Mouse (Mus musculus) limb, embryonic 11.5 days (tissue): ENCODE results near the gene Pbrm1. TPM values are rescaled to one million over a fixed set of nuclear protein-coding genes. Genes with fewer than 3 reads are reported as not detected.

Experiments used
- ATAC-seq: fragments of 200-750 bp; cut with Nextera tagmentation; 2 replicates; pipeline ENCODE4 v1.8.0; 2017; ENCODE audit warnings: low read depth; ENCODE audit not compliant: insufficient number of reproducible peaks, low FRiP score, low TSS enrichment
- DNase-seq: peaks from one replicate; pipeline ENCODE4 v3.0.0-alpha.2; 2015; ENCODE audit warnings: low spot score
- H3K27ac ChIP-seq: fragments of 300-500 bp; sonication (generic); replicated peaks from 2 replicates; pipeline ENCODE4 v1.5.1; 2014; ENCODE audit warnings: low read depth, mild to moderate bottlenecking, low read length
- H3K27me3 ChIP-seq: fragments of 300-500 bp; sonication (generic); 2 replicates; pipeline ENCODE4 v1.6.1; 2014; ENCODE audit warnings: mild to moderate bottlenecking, low read length, mixed read lengths; ENCODE audit not compliant: control insufficient read depth, insufficient read depth
- H3K36me3 ChIP-seq: fragments of 300-500 bp; sonication (generic); 2 replicates; pipeline ENCODE4 v1.6.1; 2014; ENCODE audit warnings: mild to moderate bottlenecking, low read length, moderate library complexity, mixed read lengths; ENCODE audit not compliant: control insufficient read depth, insufficient read depth
- H3K4me1 ChIP-seq: fragments of 300-500 bp; sonication (generic); 2 replicates; pipeline ENCODE4 v1.6.1; 2014; ENCODE audit warnings: low read length, mixed read lengths; ENCODE audit not compliant: control insufficient read depth, insufficient read depth
- H3K4me2 ChIP-seq: fragments of 300-500 bp; sonication (generic); 2 replicates; pipeline ENCODE4 v1.6.1; 2014; ENCODE audit warnings: low read depth, mild to moderate bottlenecking, moderate library complexity; ENCODE audit not compliant: severe bottlenecking
- H3K4me3 ChIP-seq: fragments of 300-500 bp; sonication (generic); 2 replicates; pipeline ENCODE4 v1.5.1; 2014; ENCODE audit warnings: low read depth, low read length
- H3K9ac ChIP-seq: fragments of 300-500 bp; sonication (generic); 2 replicates; pipeline ENCODE4 v1.6.1; 2014; ENCODE audit warnings: mild to moderate bottlenecking, low read length
- H3K9me3 ChIP-seq: fragments of 300-500 bp; sonication (generic); 2 replicates; pipeline ENCODE4 v1.6.1; 2016; ENCODE audit warnings: low read length; ENCODE audit not compliant: control insufficient read depth
- WGBS: fragments of 180-500 bp; shearing (Covaris S2); extraction: QIAGEN DNeasy Blood & Tissue Kit; methylation state at CpG from one replicate; pipeline ENCODE4 v1.1.7; 2014; 5-methylcytosine and 5-hydroxymethylcytosine counted together
- polyA plus RNA-seq: library from polyadenylated mRNA; unstranded; fragments of >200 nt; fragmentation: Nextera tagmentation; extraction: Ambion mirVana; gene quantifications from 2 replicates; pipeline ENCODE4 v1.2.1, GENCODE M21; 2014

Gene Pbrm1
- polyA plus RNA-seq, 1 experiment from 2014 or later = 136 TPM

GRCm38 (mm10) chr14:31138219-31138896 lies 119.4 kb downstream of the Pbrm1 start:
- Histone ChIP-seq H3K27me3 (no peaks in the 10 kb centered on the region), H3K4me3 (no peak overlapping the region), H3K4me1 (no peaks in the 10 kb centered on the region), H3K4me2 (no peak overlapping the region), H3K9ac (no peak overlapping the region), H3K36me3 (peaks cover 53% of the 10 kb centered on the region), H3K27ac (no peak overlapping the region), H3K9me3 (no peaks in the 10 kb centered on the region)
- 92% methylated on average over 18 of the region's 35 CpGs for WGBS
- ATAC-seq = no peak
- DNase-seq = no peak

GRCm38 (mm10) chr14:31138897-31139429 lies 120.0 kb downstream of the Pbrm1 start:
- Histone ChIP-seq H3K27ac (no peak overlapping the region), H3K9ac (no peak overlapping the region), H3K4me2 (no peak overlapping the region), H3K27me3 (no peaks in the 10 kb centered on the region), H3K4me3 (no peak overlapping the region), H3K9me3 (no peaks in the 10 kb centered on the region), H3K4me1 (no peaks in the 10 kb centered on the region), H3K36me3 (peaks cover 52% of the 10 kb centered on the region)
- no peak for DNase-seq
- WGBS = 92% methylated on average over 9 of the region's 9 CpGs
- ATAC-seq = no peak

GRCm38 (mm10) chr14:31139666-31140065 lies 120.7 kb downstream of the Pbrm1 start:
- Histone ChIP-seq H3K9ac (no peak overlapping the region), H3K27me3 (no peaks in the 10 kb centered on the region), H3K36me3 (peaks cover 51% of the 10 kb centered on the region), H3K4me3 (no peak overlapping the region), H3K27ac (no peak overlapping the region), H3K4me1 (no peaks in the 10 kb centered on the region), H3K9me3 (no peaks in the 10 kb centered on the region), H3K4me2 (no peak overlapping the region)
- WGBS = 92% methylated on average over 12 of the region's 12 CpGs
- no peak for DNase-seq
- ATAC-seq = no peak

- Histone ChIP-seq H3K4me3 (no peak overlapping the region), H3K9me3 (no peaks in the 10 kb centered on the region), H3K9ac (no peak overlapping the region), H3K27me3 (no peaks in the 10 kb centered on the region), H3K4me1 (no peaks in the 10 kb centered on the region), H3K27ac (no peak overlapping the region), H3K4me2 (no peak overlapping the region), H3K36me3 (peaks cover 51% of the 10 kb centered on the region)
- DNase-seq (no peak), ATAC-seq (no peak)
- 93% methylated on average over 15 of the region's 15 CpGs for WGBS
Measured at GRCm38 (mm10) chr14:31140141-31140540, 121.2 kb downstream of the Pbrm1 start.

- Histone ChIP-seq H3K4me1 (no peaks in the 10 kb centered on the region), H3K36me3 (peaks cover 44% of the 10 kb centered on the region), H3K27ac (no peak overlapping the region), H3K9ac (no peak overlapping the region), H3K4me2 (no peak overlapping the region), H3K9me3 (no peaks in the 10 kb centered on the region), H3K27me3 (no peaks in the 10 kb centered on the region), H3K4me3 (no peak overlapping the region; the same call in 1 of the 2 replicates)
- DNase-seq (no peak), ATAC-seq (no peak)
- 97% methylated on average over 14 of the region's 14 CpGs for WGBS
Measured at GRCm38 (mm10) chr14:31141011-31141410, 122.1 kb downstream of the Pbrm1 start.

- H3K9me3 ChIP-seq = no peaks in the 10 kb centered on the region
- no peak overlapping the region for H3K27ac ChIP-seq
- H3K36me3 ChIP-seq = peaks cover 12% of the 10 kb centered on the region
- ATAC-seq = no peak
- WGBS = 90% methylated on average over 11 of the region's 11 CpGs
- no peak overlapping the region for H3K4me2 ChIP-seq
- H3K4me3 ChIP-seq = no peak overlapping the region
- no peak for DNase-seq
- H3K9ac ChIP-seq = no peak overlapping the region
- H3K4me1 ChIP-seq = no peaks in the 10 kb centered on the region
- no peaks in the 10 kb centered on the region for H3K27me3 ChIP-seq
Measured at GRCm38 (mm10) chr14:31145694-31146093, 126.8 kb downstream of the Pbrm1 start.

GRCm38 (mm10) chr14:31160196-31161150 lies 141.5 kb downstream of the Pbrm1 start:
- ATAC-seq = no peak
- Histone ChIP-seq H3K9me3 (no peaks in the 10 kb centered on the region), H3K9ac (no peak overlapping the region), H3K36me3 (no peaks in the 10 kb centered on the region), H3K27me3 (no peaks in the 10 kb centered on the region), H3K4me3 (no peak overlapping the region), H3K4me2 (no peak overlapping the region), H3K4me1 (peaks cover under 1% of the 10 kb centered on the region; the same call in 1 of the 2 replicates), H3K27ac (no peak overlapping the region)
- 86% methylated on average over 27 of the region's 27 CpGs for WGBS
- DNase-seq = no peak

- Histone ChIP-seq H3K4me1 (peaks cover 2% of the 10 kb centered on the region; the same call in 1 of the 2 replicates), H3K4me3 (no peak overlapping the region), H3K36me3 (no peaks in the 10 kb centered on the region), H3K9ac (no peak overlapping the region), H3K27ac (no peak overlapping the region), H3K9me3 (no peaks in the 10 kb centered on the region), H3K4me2 (no peak overlapping the region), H3K27me3 (no peaks in the 10 kb centered on the region)
- DNase-seq (no peak), ATAC-seq (no peak)
- WGBS = 94% methylated on average over 7 of the region's 7 CpGs
Measured at GRCm38 (mm10) chr14:31161191-31161590, 142.3 kb downstream of the Pbrm1 start.
